Mouse (Mus musculus): Measurements from ENCODE around the gene 4933416C03Rik.

4933416C03Rik gene

GRCm38 (mm10) chr10:116113867-116114474, at the start of gene 4933416C03Rik:
TSS of gene 4933416C03Rik (minus strand) at chr10:116113917.
- no peak for DNase-seq

GRCm38 (mm10) chr10:116162338-116162737, 48.6 kb upstream of the 4933416C03Rik start:
- no peak for DNase-seq

GRCm38 (mm10) chr10:116156699-116157098, 43.0 kb upstream of the 4933416C03Rik start:
- no peak for DNase-seq

- no peak for DNase-seq
These were observed 41.0 kb upstream of the 4933416C03Rik start for GRCm38 (mm10) chr10:116154707-116155106.

- no peak for DNase-seq
These were observed 32.4 kb upstream of the 4933416C03Rik start for GRCm38 (mm10) chr10:116146091-116146490.

- DNase-seq, result no peak
These were observed 30.0 kb upstream of the 4933416C03Rik start for GRCm38 (mm10) chr10:116143684-116144083.

GRCm38 (mm10) chr10:116140226-116140625, 26.5 kb upstream of the 4933416C03Rik start:
- no peak for DNase-seq

GRCm38 (mm10) chr10:116135187-116135586, 21.5 kb upstream of the 4933416C03Rik start:
- no peak for DNase-seq

- no peak for DNase-seq
These were observed 18.5 kb upstream of the 4933416C03Rik start for GRCm38 (mm10) chr10:116132233-116132632.

GRCm38 (mm10) chr10:116131223-116131622, 17.5 kb upstream of the 4933416C03Rik start:
- DNase-seq, result no peak

- DNase-seq, result no peak
These were observed 16.7 kb upstream of the 4933416C03Rik start for GRCm38 (mm10) chr10:116130401-116130800.

- DNase-seq, result no peak
These were observed 11.6 kb upstream of the 4933416C03Rik start for GRCm38 (mm10) chr10:116125364-116125763.

GRCm38 (mm10) chr10:116123808-116124207, 10.1 kb upstream of the 4933416C03Rik start:
- DNase-seq, result no peak

GRCm38 (mm10) chr10:116121463-116121862, 7.7 kb upstream of the 4933416C03Rik start:
- no peak for DNase-seq

- no peak for DNase-seq
These were observed 3.3 kb upstream of the 4933416C03Rik start for GRCm38 (mm10) chr10:116117060-116117459.

GRCm38 (mm10) chr10:116115881-116116677, 2.4 kb upstream of the 4933416C03Rik start:
- DNase-seq, result no peak

- no peak for DNase-seq
These were observed 849 bp downstream of the 4933416C03Rik start for GRCm38 (mm10) chr10:116112868-116113267.

GRCm38 (mm10) chr10:116108730-116109129, 5.0 kb downstream of the 4933416C03Rik start:
- DNase-seq, result no peak

GRCm38 (mm10) chr10:116108176-116108575, 5.5 kb downstream of the 4933416C03Rik start:
- no peak for DNase-seq

GRCm38 (mm10) chr10:116098470-116098869, 15.2 kb downstream of the 4933416C03Rik start:
- no peak for DNase-seq

- no peak for DNase-seq
These were observed 17.3 kb downstream of the 4933416C03Rik start for GRCm38 (mm10) chr10:116096466-116096865.

- no peak for DNase-seq
These were observed 29.8 kb downstream of the 4933416C03Rik start for GRCm38 (mm10) chr10:116083965-116084364.

GRCm38 (mm10) chr10:116080841-116081240, 32.9 kb downstream of the 4933416C03Rik start:
- no peak for DNase-seq

GRCm38 (mm10) chr10:116079396-116079795, 34.3 kb downstream of the 4933416C03Rik start:
- no peak for DNase-seq

Data from kidney, adult 8-10 months (tissue).